Mouse (Mus musculus) midbrain, postnatal 0 days (tissue): ENCODE data around the gene Gimap8. TPM values are rescaled to one million over a fixed set of nuclear protein-coding genes. Genes with fewer than 3 reads are reported as not detected.
A peak's percentile ranks its signal among the peaks of the same experiment; 100 is the strongest.

Source experiments
- ATAC-seq: fragments of 200-750 bp; cut with Nextera tagmentation; 2 replicates; pipeline ENCODE4 v1.8.0; 2017; ENCODE audit warnings: moderate number of reproducible peaks, mild to moderate bottlenecking, moderate TSS enrichment, moderate library complexity; ENCODE audit not compliant: low FRiP score
- DNase-seq: peaks from one replicate; pipeline ENCODE4 v3.0.0-alpha.2; 2015; ENCODE audit warnings: low spot score
- H3K27ac ChIP-seq: fragments of 300-500 bp; sonication (generic); 2 replicates; pipeline ENCODE4 v1.5.1; 2014; ENCODE audit warnings: low read depth, mild to moderate bottlenecking, low read length, mixed read lengths
- H3K27me3 ChIP-seq: fragments of 300-500 bp; sonication (generic); 2 replicates; pipeline ENCODE4 v1.6.1; 2014; ENCODE audit warnings: low read length, control low read depth, mixed read lengths; ENCODE audit not compliant: insufficient read depth
- H3K36me3 ChIP-seq: fragments of 300-500 bp; sonication (generic); 2 replicates; pipeline ENCODE4 v1.6.1; 2014; ENCODE audit warnings: low read length, control low read depth, mixed read lengths; ENCODE audit not compliant: insufficient read depth
- H3K4me1 ChIP-seq: fragments of 300-500 bp; sonication (generic); 2 replicates; pipeline ENCODE4 v1.6.1; 2014; ENCODE audit warnings: mild to moderate bottlenecking, control low read depth, antibody characterized with exemption, low read length, mixed read lengths; ENCODE audit not compliant: insufficient read depth
- H3K4me2 ChIP-seq: fragments of 300-500 bp; sonication (generic); 2 replicates; pipeline ENCODE4 v1.6.1; 2014; ENCODE audit warnings: low read depth, mild to moderate bottlenecking, low read length, mixed read lengths; ENCODE audit not compliant: poor library complexity, severe bottlenecking
- H3K4me3 ChIP-seq: fragments of 300-500 bp; sonication (generic); 2 replicates; pipeline ENCODE4 v1.5.1; 2014; ENCODE audit warnings: low read depth, mild to moderate bottlenecking, low read length, moderate library complexity
- H3K9ac ChIP-seq: fragments of 300-500 bp; sonication (generic); replicated peaks from 2 replicates; pipeline ENCODE4 v1.6.1; 2014; ENCODE audit warnings: mild to moderate bottlenecking, low read length, moderate library complexity, mixed read lengths; ENCODE audit not compliant: poor library complexity, severe bottlenecking
- H3K9me3 ChIP-seq: fragments of 300-500 bp; sonication (generic); 2 replicates; pipeline ENCODE4 v1.6.1; 2016; ENCODE audit warnings: low read length, control low read depth
- CTCF ChIP-seq: IDR thresholded peaks from 2 replicates; pipeline ENCODE4 v1.5.1; 2016; ENCODE audit warnings: antibody characterized with exemption, mild to moderate bottlenecking
- WGBS: fragments of 180-500 bp; shearing (Covaris S2); extraction: QIAGEN DNeasy Blood & Tissue Kit; methylation state at CpG from one replicate; pipeline ENCODE4 v1.1.7; 2014; 5-methylcytosine and 5-hydroxymethylcytosine counted together
- polyA plus RNA-seq: library from polyadenylated mRNA; unstranded; fragments of >200 nt; fragmentation: Nextera tagmentation; extraction: Ambion mirVana; gene quantifications from 2 replicates; pipeline ENCODE4 v1.2.1, GENCODE M21; 2015
- total RNA-seq: library from RNA; depleted of rRNA; stranded (reverse); fragments of >200 nt; gene quantifications from 2 replicates; pipeline ENCODE4 v1.2.3, GENCODE M21; 2014

Gimap8 gene
- total and polyA plus RNA-seq, 2 experiments from 2014 or later = 0.53 to 0.60 TPM

GRCm38 (mm10) chr6:48637811-48638500 is 9.1 kb upstream of the Gimap8 start:
- Histone ChIP-seq H3K4me2 (no peak overlapping the region), H3K4me1 (no peaks in the 10 kb centered on the region), H3K9me3 (no peaks in the 10 kb centered on the region), H3K4me3 (no peak overlapping the region), H3K27me3 (no peaks in the 10 kb centered on the region), H3K27ac (no peak overlapping the region), H3K36me3 (no peaks in the 10 kb centered on the region), H3K9ac (no peak overlapping the region)
- 65% methylated on average over 6 of the region's 6 CpGs for WGBS
- DNase-seq (no peak), ATAC-seq (no peak)
- no peak for TF ChIP-seq CTCF

- no peak overlapping the region for H3K27ac ChIP-seq
- H3K36me3 ChIP-seq = no peaks in the 10 kb centered on the region
- H3K9ac ChIP-seq = no peak overlapping the region
- no peak for TF ChIP-seq CTCF
- no peaks in the 10 kb centered on the region for H3K27me3 ChIP-seq
- H3K9me3 ChIP-seq = no peaks in the 10 kb centered on the region
- H3K4me3 ChIP-seq = no peak overlapping the region
- ATAC-seq = no peak
- H3K4me1 ChIP-seq = no peaks in the 10 kb centered on the region
- DNase-seq = no peak
- 70% methylated on average over 2 of the region's 2 CpGs for WGBS
- no peak overlapping the region for H3K4me2 ChIP-seq
These were observed 8.5 kb upstream of the Gimap8 start for GRCm38 (mm10) chr6:48638553-48638952.

DNA sequence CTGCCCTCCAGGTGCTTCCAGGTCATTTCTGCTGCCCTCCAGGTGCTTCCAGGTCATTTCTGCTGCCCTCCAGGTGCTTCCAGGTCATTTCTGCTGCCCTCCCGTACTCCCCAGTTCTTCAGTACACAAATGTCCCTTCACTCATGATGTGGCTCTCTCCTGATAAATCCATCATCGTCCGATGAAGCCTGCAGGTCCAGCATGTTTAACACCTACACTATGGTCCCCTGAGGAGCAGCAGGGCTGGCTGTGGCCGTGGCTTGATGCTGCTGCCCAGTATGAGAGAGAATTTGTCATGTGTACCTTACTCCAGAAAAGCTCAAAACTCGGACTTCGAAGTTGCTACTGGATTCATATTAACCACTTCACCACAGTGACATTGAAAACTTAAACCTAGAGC is 5.6 kb upstream of the Gimap8 start:
- no peak for ATAC-seq
- DNase-seq = no peak
- no peaks in the 10 kb centered on the region for H3K4me1 ChIP-seq
- H3K27ac ChIP-seq = no peak overlapping the region
- H3K4me2 ChIP-seq = no peak overlapping the region
- 72% methylated on average over 6 of the region's 6 CpGs for WGBS
- no peak overlapping the region for H3K9ac ChIP-seq
- no peaks in the 10 kb centered on the region for H3K9me3 ChIP-seq
- H3K4me3 ChIP-seq = no peak overlapping the region
- no peaks in the 10 kb centered on the region for H3K36me3 ChIP-seq
- peaks cover 5% of the 10 kb centered on the region; the same call in 1 of the 2 replicates for H3K27me3 ChIP-seq
- TF ChIP-seq CTCF = no peak

DNA sequence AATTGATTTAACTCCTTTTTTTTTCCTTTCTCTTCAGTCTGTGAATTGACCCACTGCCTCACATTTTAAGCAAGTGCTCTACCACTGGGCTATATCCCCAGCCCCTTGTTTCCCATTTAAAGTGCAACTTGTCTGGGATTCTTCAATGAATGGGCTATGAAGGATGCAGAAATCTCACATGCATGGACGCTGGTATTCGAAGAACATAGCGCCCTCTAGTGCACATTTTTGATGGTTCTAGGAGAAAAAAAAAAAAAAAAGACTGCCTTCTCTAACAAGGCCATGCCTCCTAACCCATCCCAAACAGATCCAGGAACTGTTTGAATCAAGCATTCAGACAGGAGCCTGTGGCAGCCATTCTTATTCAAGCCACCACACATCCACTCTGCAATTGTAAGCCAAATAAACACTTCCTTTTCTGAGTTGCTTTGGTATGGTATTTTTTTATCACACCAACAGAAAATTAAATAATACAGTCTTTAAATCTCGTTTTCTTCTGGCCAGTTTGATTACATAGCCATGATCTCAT is 4.2 kb upstream of the Gimap8 start:
- no peak overlapping the region for H3K9ac ChIP-seq
- no peaks in the 10 kb centered on the region for H3K36me3 ChIP-seq
- TF ChIP-seq CTCF = peak; percentile 81
- H3K4me1 ChIP-seq = no peaks in the 10 kb centered on the region
- H3K27ac ChIP-seq = no peak overlapping the region
- H3K4me2 ChIP-seq = no peak overlapping the region
- H3K9me3 ChIP-seq = no peaks in the 10 kb centered on the region
- 20% methylated on average over 4 of the region's 4 CpGs for WGBS
- ATAC-seq (no peak), DNase-seq (peak; percentile 89)
- no peak overlapping the region for H3K4me3 ChIP-seq
- H3K27me3 ChIP-seq = peaks cover 5% of the 10 kb centered on the region; the same call in 1 of the 2 replicates

DNA sequence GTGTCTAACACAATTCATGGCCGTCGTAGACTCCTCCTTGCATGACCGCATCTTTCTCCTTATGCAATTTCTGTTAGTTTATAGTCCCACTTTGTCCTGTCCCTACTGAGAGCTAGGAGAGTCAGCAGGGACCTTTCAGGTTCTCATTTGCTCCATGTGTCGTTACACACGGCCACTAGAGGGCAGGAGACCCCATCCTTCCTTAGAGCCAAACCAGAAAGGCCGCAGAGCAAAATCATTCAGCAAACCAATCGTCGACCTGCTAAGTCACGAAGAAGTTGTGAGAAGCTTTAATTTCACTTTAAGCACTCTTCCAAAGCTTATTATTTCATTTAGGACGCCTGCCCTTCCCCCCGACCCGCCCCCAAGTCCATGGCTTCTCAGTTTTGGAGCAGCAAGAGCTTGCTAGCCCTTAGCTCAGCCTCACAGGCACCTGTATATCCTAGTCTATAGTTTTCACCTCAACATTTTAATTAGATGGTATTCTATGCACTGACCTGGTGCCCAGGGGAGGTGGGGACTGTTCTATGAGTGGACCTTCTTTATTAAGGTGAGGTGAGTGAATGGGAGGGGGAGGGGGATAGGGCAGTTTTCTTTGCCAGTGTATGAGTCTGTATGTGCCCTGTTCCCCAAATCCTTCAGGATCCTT is 1.2 kb upstream of the Gimap8 start:
- WGBS = 12% methylated on average over 12 of the region's 12 CpGs
- peak; percentile 7; the same call in 1 of the 2 replicates for ATAC-seq
- Histone ChIP-seq H3K4me2 (no peak overlapping the region), H3K27ac (no peak overlapping the region), H3K4me1 (no peaks in the 10 kb centered on the region), H3K4me3 (no peak overlapping the region), H3K36me3 (no peaks in the 10 kb centered on the region), H3K9ac (no peak overlapping the region), H3K9me3 (no peaks in the 10 kb centered on the region), H3K27me3 (peaks cover 5% of the 10 kb centered on the region; the same call in 1 of the 2 replicates)
- TF ChIP-seq CTCF = peak; percentile 90
- DNase-seq = peak; percentile 81

DNA sequence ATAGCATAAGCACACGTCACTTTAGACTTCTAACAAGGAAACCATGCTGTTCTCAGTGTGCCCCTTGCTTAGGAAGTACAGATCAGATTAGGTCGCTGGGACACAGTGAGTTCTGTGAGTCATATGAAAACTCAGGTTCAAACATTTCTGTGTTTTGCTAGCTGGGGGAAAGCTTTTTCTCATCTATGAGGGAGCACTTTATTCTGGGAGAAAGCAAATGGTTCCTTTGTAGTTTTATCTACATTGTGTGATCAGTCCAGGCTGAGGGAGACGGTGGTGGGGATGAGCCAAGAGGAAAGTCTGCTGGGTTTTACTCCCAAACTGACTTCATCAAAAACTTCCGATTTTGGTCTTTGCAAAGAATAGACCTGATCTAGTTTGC is 734 bp upstream of the Gimap8 start:
- no peak overlapping the region for H3K4me3 ChIP-seq
- no peak for TF ChIP-seq CTCF
- DNase-seq = no peak
- no peak for ATAC-seq
- H3K27me3 ChIP-seq = peaks cover 5% of the 10 kb centered on the region; the same call in 1 of the 2 replicates
- WGBS = 81% methylated on average over 4 of the region's 4 CpGs
- H3K4me1 ChIP-seq = no peaks in the 10 kb centered on the region
- no peaks in the 10 kb centered on the region for H3K9me3 ChIP-seq
- H3K4me2 ChIP-seq = no peak overlapping the region
- H3K36me3 ChIP-seq = no peaks in the 10 kb centered on the region
- no peak overlapping the region for H3K9ac ChIP-seq
- H3K27ac ChIP-seq = no peak overlapping the region
